Mouse (Mus musculus): ENCODE measurements around the gene Smim12. TPM values are rescaled to one million over a fixed set of nuclear protein-coding genes. Genes with fewer than 3 reads are reported as not detected.

Smim12 gene
- total and polyA plus RNA-seq, 3 experiments = 48.3 to 60.1 TPM; not detected in 1

GRCm38 (mm10) chr4:127216251-127216651, 27.3 kb upstream of the Smim12 start:
- Histone ChIP-seq H3K9ac (ENCODE audit: control insufficient read depth, low read depth, low read length, poor library complexity, severe bottlenecking) (no peak overlapping the region), H3K27me3 (ENCODE audit: control insufficient read depth in 1 of 2, insufficient read depth in 2 of 2, low read length in 2 of 2) (no peaks in the 10 kb centered on the region), H3K27ac (ENCODE audit: control insufficient read depth, low read depth, low read length) (no peak overlapping the region), H3K4me1 (ENCODE audit: control insufficient read depth in 1 of 2, insufficient read depth in 2 of 2, low read length in 2 of 2) (no peaks in the 10 kb centered on the region), H3K9me3 (replicated peaks; ENCODE audit: insufficient read depth, low read length) (no peaks in the 10 kb centered on the region), H3K36me3 (ENCODE audit: control insufficient read depth in 1 of 2, insufficient read depth in 2 of 2, low read length in 2 of 2) (no peaks in the 10 kb centered on the region), H3K79me2 (ENCODE audit: control insufficient read depth, insufficient read depth, low read length, poor library complexity) (no peaks in the 10 kb centered on the region), H3K4me3 (ENCODE audit: control insufficient read depth in 1 of 2, insufficient read depth in 1 of 2, low read depth in 2 of 2, low read length in 2 of 2) (no peak overlapping the region)
- no peak for TF ChIP-seq HCFC1 (IDR thresholded peaks at IDR 0.05; ENCODE audit: low read depth, low read length)
- no peak for TF ChIP-seq MYB (IDR thresholded peaks at IDR 0.05; ENCODE audit: low read depth, low read length)
- no peak for TF ChIP-seq POLR2AphosphoS2 (IDR thresholded peaks at IDR 0.05; ENCODE audit: low read length)
- TF ChIP-seq UBTF (IDR thresholded peaks at IDR 0.05; ENCODE audit: borderline replicate concordance, insufficient read depth, low read depth, low read length) = no peak
- TF ChIP-seq TAL1 (IDR thresholded peaks at IDR 0.05; ENCODE audit: low read length) = no peak
- no peak for TF ChIP-seq BHLHE40 (IDR thresholded peaks at IDR 0.05; ENCODE audit: borderline replicate concordance, low read depth, low read length)
- TF ChIP-seq EP300 (IDR thresholded peaks at IDR 0.05; ENCODE audit: low read depth in 1 of 2, low read length in 2 of 2) = no peak
- TF ChIP-seq TCF12 (IDR thresholded peaks at IDR 0.05; ENCODE audit: low read depth, low read length) = no peak
- no peak for TF ChIP-seq MAX (IDR thresholded peaks at IDR 0.05; ENCODE audit: low read length)
- no peak for TF ChIP-seq POLR2AphosphoS5 (IDR thresholded peaks at IDR 0.05; ENCODE audit: borderline replicate concordance, low read depth, low read length)
- no peak for TF ChIP-seq MYC (IDR thresholded peaks at IDR 0.05; ENCODE audit: low read depth, low read length)
- no peak for TF ChIP-seq NELFE (IDR thresholded peaks at IDR 0.05; ENCODE audit: low read depth, low read length)
- TF ChIP-seq GATA1 (IDR thresholded peaks at IDR 0.05; ENCODE audit: low read depth, low read length) = no peak
- TF ChIP-seq ZMIZ1 (IDR thresholded peaks at IDR 0.05; ENCODE audit: low read depth, low read length) = no peak
- no peak for TF ChIP-seq SMC3 (IDR thresholded peaks at IDR 0.05; ENCODE audit: low read depth, low read length)
- no peak for TF ChIP-seq RCOR1 (IDR thresholded peaks at IDR 0.05; ENCODE audit: low read depth, low read length)
- TF ChIP-seq RAD21 (IDR thresholded peaks at IDR 0.05; ENCODE audit: low read depth, low read length) = no peak
- TF ChIP-seq ELF1 (IDR thresholded peaks at IDR 0.05; ENCODE audit: low read depth, low read length) = no peak
- no peak for TF ChIP-seq CHD1 (IDR thresholded peaks at IDR 0.05; ENCODE audit: low read depth, low read length)
- no peak for TF ChIP-seq MXI1 (IDR thresholded peaks at IDR 0.05; ENCODE audit: low read depth, low read length)
- no peak for DNase-seq (ENCODE audit: low read depth, low spot score)

DNA sequence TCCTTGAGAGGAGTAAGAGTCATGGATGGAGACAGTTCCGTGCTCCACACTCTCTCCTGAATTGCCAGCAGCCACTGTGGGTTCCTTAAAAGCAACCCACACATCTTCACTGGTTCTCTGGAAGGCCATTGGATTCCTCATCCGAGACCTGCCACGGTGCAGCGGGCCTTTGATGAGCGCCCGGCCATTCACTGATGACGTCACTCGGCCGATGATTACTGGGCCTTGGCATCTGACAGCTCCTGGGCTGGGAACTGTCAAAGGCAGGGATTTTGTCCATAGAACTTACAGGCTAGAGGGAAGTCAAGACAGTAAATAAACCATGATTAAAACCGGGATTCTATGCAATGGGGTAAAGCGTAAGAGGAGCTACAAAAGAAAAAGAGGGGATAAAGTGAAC, 26.5 kb upstream of the Smim12 start:
- TF ChIP-seq MAZ (IDR thresholded peaks at IDR 0.05; ENCODE audit: low read depth, low read length) (no peak), SIN3A (IDR thresholded peaks at IDR 0.05; ENCODE audit: low read length) (no peak), POLR2AphosphoS2 (IDR thresholded peaks at IDR 0.05; ENCODE audit: low read length) (no peak), ZC3H11A (IDR thresholded peaks at IDR 0.05; ENCODE audit: low read depth, low read length) (no peak), EP300 (IDR thresholded peaks at IDR 0.05; ENCODE audit: low read depth in 1 of 2, low read length in 2 of 2) (no peak)
- Histone ChIP-seq H3K27me3 (ENCODE audit: control insufficient read depth in 1 of 2, insufficient read depth in 2 of 2, low read length in 2 of 2) (no peaks in the 10 kb centered on the region), H3K27ac (ENCODE audit: control insufficient read depth, low read depth, low read length) (no peak overlapping the region), H3K4me1 (ENCODE audit: control insufficient read depth in 1 of 2, insufficient read depth in 2 of 2, low read length in 2 of 2) (no peaks in the 10 kb centered on the region), H3K79me2 (ENCODE audit: control insufficient read depth, insufficient read depth, low read length, poor library complexity) (no peaks in the 10 kb centered on the region), H3K36me3 (ENCODE audit: control insufficient read depth in 1 of 2, insufficient read depth in 2 of 2, low read length in 2 of 2) (no peaks in the 10 kb centered on the region), H3K4me3 (ENCODE audit: control insufficient read depth in 1 of 2, insufficient read depth in 1 of 2, low read depth in 2 of 2, low read length in 2 of 2) (no peak overlapping the region), H3K9ac (ENCODE audit: control insufficient read depth, low read depth, low read length, poor library complexity, severe bottlenecking) (no peak overlapping the region), H3K9me3 (replicated peaks; ENCODE audit: insufficient read depth, low read length) (no peaks in the 10 kb centered on the region)
- no peak for DNase-seq (ENCODE audit: low read depth, low spot score)
